Mouse (Mus musculus): ENCODE measurements around the gene Rbm8a. TPM values are rescaled to one million over a fixed set of nuclear protein-coding genes. Genes with fewer than 3 reads are reported as not detected.
A peak's percentile ranks its signal among the peaks of the same experiment; 100 is the strongest.

Rbm8a gene
- total RNA-seq (2021) = 10 to 100 TPM; 48.0 to 54.2 TPM

DNA sequence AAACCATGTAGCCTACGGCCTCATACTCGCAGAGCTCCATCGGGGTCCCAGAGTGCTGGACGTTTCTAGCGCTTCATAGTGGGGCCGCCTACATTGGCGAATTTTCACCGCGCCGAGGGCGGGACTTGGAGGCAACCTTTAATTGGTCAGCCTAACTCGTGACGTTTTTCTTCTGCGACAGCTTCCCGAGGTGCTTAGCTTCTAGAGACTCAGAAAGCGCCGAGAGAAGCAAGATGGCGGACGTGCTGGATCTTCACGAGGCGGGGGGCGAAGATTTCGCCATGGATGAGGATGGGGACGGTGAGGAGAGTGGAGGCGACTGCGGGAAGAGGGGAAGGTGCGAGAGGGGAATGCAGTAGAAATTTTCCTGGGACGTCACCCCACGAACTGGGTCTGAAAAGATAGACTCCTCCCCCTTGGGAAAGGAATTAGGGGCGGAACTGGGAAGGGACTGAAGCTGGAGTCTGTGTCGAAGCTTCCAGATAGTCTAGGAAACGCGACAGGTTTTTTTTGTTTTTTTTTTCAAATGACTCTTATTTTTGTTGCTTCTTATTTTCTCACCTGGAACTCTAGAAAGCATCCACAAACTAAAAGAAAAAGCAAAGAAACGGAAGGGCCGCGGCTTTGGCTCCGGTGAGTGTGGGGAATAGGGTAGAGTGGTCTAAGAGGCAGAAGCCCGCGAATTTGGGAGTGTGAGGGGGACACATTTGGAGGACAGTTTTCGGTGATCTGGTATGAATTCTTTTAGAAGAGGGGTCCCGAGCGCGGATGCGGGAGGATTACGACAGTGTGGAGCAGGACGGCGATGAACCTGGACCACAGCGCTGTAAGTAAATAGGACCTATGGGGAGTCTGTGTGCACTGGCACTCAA is at the start of gene Rbm8a:
Rbm8a (plus strand) TSS at position 205 of the 872 bp plus-strand sequence.
- intact Hi-C loops (cut with DNase I) = no loop called here
- DNase-seq (ENCODE audit: extremely low spot score in 1 of 2, low spot score in 2 of 2) = peak; percentile 97

DNA sequence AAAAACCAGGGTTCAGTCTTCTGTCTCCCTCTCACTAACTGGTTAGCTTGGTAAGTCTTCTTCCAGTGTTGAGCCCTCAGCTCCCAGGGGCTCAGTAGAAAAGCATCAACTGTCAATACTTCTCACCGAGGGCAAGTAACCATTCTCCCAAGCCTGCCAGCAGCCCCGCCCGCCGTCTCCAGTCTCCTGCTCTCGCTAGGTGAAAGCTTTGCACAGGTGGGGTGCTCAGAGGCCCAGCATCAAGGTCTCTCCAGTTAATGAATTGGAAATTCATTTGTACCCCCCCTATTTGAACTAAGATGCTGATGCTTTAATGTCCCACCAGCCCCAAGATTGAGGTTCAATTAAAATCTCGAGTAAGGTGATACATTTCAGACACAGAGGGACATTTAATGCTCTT is 48.6 kb upstream of the Rbm8a start:
- no peak for DNase-seq (ENCODE audit: extremely low spot score in 1 of 2, low spot score in 2 of 2)
- intact Hi-C loops (cut with DNase I) = no loop called here

DNA sequence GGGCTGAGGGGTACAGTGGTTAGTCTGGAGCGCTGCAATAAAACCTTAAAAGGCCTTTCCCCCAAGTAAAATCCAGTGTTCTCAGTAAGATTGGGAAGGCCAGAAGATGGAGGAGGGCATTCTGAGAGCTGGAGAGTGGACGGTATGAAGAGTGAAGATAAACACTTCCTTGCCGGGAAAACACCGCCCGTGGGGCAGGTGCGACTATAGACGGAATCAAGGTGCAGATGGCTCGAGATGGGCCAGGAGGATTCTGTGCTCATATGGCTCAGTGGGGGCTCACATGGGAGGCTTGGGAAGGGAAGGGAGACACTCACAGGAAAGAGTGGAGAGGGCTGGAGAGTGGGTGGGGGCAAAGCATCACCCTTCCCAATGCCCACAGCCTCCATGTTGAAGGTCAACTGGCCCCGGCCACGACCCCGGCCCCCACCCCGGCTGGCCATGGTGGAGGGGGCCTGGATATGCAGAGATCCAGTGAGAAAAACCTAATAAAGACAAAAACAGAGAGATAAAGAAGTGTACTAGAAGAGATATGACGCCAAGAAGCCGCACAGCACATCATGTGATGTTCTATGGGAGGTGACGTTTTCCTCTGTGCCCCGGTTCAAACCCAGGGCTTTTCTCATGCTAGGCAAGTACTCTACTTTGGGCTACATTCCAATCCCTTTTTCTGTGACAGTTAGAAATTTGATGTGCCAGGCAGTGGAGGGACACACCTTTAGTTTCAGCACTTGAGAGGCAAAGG is 47.8 kb upstream of the Rbm8a start:
- DNase-seq (ENCODE audit: extremely low spot score in 1 of 2, low spot score in 2 of 2) = no peak
- intact Hi-C loops (cut with DNase I) = no loop called here

DNA sequence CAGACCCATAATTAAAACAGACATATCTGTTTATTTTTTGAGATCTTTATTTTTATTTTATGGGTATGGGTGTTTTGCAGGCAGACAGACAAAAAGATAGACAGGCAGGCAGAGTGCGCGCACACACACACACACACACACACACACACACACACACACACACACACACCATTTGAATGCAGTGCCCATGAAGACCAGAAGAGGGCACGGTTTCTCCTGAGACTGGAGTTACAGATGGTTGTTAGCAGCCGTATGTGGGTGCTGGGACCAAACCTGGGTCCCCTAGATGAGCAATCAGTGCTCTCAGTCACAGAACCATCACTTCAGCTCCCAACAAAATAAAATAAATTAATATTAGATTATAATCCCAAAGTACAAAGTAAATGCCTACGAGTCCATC is 46.3 kb upstream of the Rbm8a start:
- DNase-seq (ENCODE audit: extremely low spot score in 1 of 2, low spot score in 2 of 2) = no peak
- intact Hi-C loops (cut with DNase I) = no loop called here

DNA sequence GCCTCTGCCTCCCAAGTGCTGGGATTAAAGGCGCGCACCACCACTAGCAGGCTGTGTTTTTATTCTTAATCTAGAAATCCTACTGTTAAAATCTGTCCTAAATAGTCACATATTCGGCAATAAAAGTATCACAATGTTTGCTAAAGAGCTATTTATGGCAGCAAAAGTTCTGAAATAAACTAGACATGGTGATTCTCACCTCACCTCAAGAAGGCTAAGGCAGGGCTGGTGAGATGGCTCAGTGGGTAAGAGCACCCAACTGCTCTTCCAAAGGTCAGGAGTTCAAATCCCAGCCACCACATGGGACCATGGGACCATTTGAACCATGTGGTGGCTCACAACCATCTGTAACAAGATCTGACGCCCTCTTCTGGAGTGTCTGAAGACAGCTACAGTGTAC is 39.1 kb upstream of the Rbm8a start:
- intact Hi-C loops (cut with DNase I) = no loop called here
- no peak for DNase-seq (ENCODE audit: extremely low spot score in 1 of 2, low spot score in 2 of 2)

DNA sequence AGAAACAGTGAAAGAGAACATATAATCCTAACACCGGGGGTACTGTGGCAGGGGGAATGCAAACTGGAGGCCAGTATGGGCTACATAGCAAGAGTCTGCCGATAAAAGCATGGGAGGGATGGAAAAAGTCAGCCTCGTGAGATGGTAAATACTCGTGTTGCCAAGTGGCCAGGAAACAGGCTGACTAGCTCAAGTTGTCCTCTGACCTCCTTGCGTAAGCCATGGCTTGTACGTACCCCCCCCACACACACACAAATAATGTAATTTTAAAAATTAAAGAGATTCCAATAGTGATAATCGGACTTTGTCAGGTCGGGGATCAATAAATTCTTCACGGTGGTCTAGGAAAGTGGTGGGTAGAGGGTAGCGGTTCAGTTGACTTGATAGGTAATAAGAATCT is 36.4 kb upstream of the Rbm8a start:
- intact Hi-C loops (cut with DNase I) = no loop called here
- DNase-seq (ENCODE audit: extremely low spot score in 1 of 2, low spot score in 2 of 2) = no peak

DNA sequence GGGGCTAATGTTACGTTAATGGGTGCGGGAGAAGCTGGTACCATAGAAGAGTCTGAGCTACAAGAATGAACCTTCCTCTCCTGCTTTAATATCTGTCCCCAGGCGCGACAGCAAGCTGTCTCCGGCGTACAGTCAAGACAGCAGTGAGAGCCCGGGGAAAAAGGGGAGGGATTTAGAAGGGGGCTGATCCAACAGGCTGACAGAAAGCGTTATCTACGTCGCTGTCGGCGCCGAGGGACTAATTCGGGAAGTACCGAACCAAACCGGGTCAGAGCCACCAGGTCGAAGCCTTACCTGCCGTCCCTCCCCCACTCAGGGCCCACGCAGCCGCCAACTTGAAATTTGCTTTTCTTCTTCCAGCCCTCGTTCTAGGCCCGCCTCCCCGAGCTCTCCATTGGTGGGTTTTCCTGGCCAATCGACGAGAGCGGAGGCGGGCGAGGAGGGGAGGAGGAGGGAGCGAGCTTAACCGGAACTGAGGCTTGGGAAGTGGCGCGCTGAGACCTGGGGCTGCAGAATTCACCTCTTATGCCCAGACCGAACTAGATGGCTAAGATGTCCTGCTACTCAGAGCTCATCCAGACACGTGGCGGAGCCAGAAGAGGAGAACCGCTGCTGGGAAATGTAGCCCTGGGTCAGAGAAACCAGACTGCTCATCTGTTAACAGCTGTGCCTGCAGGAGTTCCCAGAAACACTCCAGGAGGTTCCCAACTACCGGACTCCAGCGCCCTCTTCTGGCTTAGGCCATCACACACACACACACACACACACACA is 35.8 kb upstream of the Rbm8a start, which contains the start of gene Polr3gl:
Polr3gl (minus strand) TSS at position 392 of the 771 bp plus-strand sequence.
- intact Hi-C loops (cut with DNase I) = no loop called here
- DNase-seq (ENCODE audit: extremely low spot score in 1 of 2, low spot score in 2 of 2) = peak; percentile 88 to 96

DNA sequence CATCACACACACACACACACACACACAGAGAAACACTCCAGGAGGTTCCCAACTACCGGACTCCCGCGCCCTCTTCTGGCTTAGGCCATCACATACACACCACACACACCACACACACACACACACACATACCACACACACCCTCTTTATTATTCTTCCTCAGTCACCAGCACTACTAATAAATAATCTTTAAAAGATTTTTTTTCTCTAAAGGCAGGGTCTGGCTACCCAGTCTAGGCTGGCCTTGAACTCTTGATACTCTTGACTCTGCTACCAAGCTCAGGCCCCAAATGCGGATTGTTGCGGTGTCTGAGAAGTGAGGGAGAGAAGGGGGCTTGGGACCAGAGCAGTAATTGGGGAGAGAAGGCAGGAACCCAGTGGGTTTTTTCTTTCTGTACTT is 34.9 kb upstream of the Rbm8a start:
- intact Hi-C loops (cut with DNase I) = no loop called here
- no peak for DNase-seq (ENCODE audit: extremely low spot score in 1 of 2, low spot score in 2 of 2)

DNA sequence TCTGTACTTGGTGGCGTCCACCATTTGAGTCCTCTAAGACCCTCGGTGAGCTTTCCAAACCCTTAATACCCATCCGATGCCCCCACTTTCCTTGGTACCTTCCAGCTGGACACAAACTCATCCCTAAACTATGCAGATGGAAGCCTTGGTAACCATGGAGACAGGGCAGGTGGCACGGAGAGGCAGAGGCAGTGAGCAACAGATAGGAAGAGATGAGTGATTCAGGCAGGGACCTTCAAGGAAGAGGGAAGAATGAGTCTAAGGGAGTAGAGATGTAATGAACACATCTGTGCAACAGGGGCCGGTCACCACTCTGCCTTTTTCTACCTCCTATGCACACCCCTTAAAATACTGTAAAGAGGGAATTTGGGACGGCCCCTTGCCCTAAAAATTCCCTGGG is 34.1 kb upstream of the Rbm8a start:
- DNase-seq (ENCODE audit: extremely low spot score in 1 of 2, low spot score in 2 of 2) = no peak
- intact Hi-C loops (cut with DNase I) = no loop called here

DNA sequence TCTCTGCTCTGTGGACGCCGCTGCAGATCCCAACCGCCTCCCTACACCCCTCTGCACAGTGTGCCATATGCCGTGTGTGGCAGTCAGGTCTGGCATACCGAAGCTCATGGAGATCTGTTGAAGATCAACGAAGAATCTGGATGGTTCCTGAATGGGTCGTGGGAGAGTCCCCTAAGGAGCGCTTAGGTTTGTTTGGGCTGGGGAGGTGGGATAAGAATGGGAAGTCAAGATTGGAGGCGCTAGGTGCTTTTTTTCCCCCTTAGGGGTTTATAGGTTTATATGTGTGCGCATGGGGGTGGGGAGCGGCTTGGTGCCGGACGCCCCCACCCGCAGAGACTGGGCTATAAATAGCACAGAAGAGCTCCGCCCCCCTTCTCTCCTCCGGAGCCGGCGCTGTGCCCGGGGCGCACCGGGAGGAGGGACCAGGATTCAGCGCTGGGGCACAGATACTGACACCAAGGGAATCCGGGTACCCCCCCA is 33.5 kb upstream of the Rbm8a start, which contains the start of gene Ankrd34a:
Ankrd34a (plus strand) TSS at position 409 of the 480 bp plus-strand sequence.
- intact Hi-C loops (cut with DNase I) = no loop called here
- peak in 1 of 2 experiments; percentile 87 for DNase-seq (ENCODE audit: extremely low spot score in 1 of 2, low spot score in 2 of 2)

DNA sequence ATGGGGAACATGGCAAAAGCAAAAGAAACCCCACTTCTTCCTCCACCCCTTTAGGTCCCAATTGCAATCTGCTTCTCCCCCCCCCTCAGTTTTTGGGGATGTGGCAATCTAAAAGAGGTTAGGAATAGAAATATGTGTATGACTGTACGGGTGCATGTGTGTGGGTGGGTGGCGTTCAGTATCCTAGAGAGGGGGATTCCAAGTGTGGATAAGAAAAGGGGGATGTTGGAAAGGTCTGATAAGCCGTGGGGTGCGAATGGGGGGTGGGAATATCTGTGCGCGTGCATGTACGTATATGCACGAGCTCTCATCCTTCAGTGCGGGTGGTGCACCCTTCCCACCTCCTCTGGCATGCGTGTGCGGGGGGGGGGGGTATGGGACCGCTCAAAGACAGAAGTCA is 32.9 kb upstream of the Rbm8a start:
- intact Hi-C loops (cut with DNase I) = no loop called here
- peak in 1 of 2 experiments; percentile 54 for DNase-seq (ENCODE audit: extremely low spot score in 1 of 2, low spot score in 2 of 2)

DNA sequence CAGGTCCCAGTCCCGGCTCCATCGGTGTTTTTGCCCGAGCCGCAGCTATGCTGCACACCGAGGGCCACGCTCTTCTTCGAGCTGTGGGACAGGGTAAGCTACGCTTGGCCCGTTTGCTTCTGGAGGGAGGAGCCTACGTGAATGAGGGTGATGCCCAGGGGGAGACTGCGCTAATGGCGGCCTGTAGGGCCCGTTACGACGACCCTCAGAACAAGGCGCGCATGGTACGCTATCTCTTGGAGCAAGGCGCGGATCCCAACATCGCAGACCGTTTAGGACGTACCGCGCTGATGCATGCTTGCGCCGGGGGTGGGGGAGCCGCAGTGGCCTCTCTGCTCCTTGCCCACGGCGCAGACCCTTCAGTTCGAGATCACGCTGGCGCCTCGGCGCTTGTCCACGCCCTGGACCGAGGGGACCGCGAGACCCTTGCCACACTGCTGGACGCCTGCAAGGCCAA is 32.3 kb upstream of the Rbm8a start:
- peak in 1 of 2 experiments; percentile 60 for DNase-seq (ENCODE audit: extremely low spot score in 1 of 2, low spot score in 2 of 2)
- intact Hi-C loops (cut with DNase I) = no loop called here

DNA sequence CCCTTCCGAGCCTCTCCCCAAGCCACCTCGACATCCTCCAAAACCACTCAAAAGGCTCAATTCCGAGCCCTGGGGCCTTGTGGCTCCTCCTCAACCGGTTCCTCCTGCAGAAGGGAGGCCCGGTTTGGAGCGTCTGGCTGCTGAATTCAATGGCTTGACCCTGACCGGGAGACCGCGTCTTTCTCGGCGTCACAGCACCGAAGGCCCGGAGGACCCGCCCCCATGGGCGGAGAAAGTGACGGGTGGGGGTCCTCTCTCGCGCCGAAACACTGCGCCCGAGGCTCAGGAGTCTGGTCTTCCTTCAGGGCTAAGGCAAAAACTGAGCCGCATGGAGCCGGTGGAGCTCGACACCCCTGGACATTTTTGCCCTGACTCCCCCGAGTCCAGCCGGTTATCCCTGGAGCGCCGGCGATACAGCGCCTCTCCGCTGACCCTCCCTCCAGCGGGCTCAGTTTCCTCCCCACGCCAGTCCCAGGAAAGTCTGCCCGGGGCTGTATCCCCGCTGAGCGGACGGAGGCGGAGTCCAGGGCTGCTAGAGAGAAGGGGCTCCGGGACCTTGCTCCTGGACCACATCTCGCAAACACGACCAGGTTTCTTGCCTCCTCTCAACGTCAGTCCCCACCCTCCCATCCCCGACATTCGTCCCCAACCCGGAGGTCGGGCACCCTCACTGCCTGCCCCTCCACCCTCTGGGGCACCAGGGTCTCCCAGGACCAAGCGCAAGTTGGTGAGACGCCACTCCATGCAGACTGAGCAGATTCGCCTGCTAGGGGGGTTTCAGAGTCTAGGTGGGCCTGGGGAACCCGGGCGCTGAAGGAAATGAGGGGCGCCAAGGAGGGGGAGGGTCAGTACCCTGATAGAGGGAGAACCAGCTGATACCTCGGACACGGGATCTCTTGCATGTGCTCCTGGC is 31.3 kb upstream of the Rbm8a start:
- intact Hi-C loops (cut with DNase I) = no loop called here
- DNase-seq (ENCODE audit: extremely low spot score in 1 of 2, low spot score in 2 of 2) = peak in 1 of 2 experiments; percentile 87

DNA sequence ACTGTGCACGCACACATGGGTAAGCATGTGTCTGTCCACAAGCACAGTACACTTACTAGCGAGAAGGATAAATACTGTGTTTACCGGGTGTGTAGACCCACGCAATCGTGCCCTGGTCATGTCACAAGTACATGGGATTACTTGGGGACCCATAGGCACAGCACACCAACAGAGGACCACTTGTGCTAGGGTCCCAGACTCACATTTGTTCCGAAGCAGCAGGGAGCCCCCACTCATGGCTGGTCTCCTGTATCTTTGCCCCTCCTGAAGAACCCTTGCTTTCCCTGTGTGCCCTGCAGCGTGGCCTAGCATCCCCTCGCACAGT is 30.7 kb upstream of the Rbm8a start:
- no peak for DNase-seq (ENCODE audit: extremely low spot score in 1 of 2, low spot score in 2 of 2)
- intact Hi-C loops (cut with DNase I) = no loop called here

DNA sequence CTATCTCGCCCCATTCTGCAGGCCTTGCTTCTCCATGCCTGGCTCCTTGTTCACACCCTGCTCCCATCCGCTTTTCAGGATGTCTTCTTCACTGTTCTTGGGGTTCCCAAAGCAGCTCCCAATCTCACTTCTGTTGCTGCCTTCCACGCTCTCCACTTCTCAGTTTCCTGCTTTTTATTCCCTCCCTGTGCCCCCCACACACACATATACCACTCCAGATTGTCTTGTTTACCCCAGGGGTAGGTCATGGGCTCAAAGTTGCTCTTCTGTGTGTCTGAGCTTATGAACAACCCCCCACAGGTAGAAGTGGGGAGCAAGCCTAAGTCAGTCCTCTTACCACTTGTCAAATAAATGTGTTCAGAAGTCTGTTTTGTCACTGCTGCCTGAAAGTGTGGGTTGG is 30.3 kb upstream of the Rbm8a start:
- intact Hi-C loops (cut with DNase I) = no loop called here
- no peak for DNase-seq (ENCODE audit: extremely low spot score in 1 of 2, low spot score in 2 of 2)

DNA sequence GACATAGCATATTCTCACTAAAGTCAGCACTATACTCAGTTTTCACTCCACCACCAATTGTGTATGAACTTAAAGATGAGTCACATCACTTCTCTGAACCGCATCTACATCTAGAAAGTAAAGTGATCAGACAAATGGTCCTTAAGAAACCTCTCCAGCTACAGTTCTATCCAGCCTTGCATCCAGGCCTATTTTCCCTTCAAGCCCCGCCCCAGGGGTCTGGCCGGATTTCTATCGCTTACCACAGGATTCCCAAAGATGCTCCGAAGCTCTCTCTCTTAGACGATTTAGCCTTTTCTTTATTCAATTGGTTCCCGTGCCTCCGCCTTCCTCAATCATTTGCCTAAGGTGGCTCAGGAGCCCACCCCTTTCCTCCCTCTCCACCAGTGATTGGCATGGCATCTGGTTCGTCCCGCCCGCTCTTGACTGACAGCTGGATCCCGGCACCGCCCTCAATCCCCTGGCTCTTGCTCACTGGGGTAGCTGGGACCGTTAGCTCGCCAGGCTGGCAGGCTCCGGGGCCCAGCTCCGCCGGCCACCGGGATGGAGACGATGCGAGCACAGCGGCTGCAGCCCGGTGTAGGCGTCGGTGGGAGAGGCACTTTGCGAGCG is 29.0 kb upstream of the Rbm8a start, which contains the start of gene Lix1l:
Lix1l (plus strand) TSS at position 511 of the 612 bp plus-strand sequence.
- intact Hi-C loops (cut with DNase I) = no loop called here

DNA sequence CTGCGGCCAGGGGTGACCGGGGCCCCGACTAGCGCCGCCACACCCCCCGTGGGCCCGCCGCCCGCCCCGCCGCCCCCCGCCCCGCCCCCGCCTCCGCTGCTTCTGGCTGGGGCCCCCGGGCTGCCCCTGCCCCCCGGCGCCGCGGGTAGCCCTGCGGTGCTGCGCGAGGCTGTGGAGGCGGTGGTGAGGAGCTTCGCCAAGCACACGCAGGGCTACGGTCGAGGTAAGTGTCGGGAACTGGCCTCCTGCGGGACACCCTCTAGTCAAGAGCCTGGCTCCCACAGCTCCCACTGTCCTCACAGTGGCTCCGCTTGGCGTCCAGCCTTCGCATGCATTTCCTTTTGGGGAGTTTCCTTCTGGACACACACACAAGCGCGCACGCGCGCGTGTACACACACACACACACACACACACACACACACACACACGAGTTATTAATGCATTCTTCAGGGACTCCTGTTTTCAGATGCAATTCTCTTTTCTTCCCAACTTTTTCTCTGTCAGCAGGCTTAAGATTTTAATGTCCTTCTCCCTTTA is 28.4 kb upstream of the Rbm8a start:
- DNase-seq (ENCODE audit: extremely low spot score in 1 of 2, low spot score in 2 of 2) = peak in 1 of 2 experiments; percentile 83
- intact Hi-C loops (cut with DNase I) = no loop called here

More for the DNA sequence above, 29.0 kb upstream of the Rbm8a start, which contains the start of gene Lix1l:
- DNase-seq (ENCODE audit: extremely low spot score in 1 of 2, low spot score in 2 of 2) = peak; percentile 96
